Mouse (Mus musculus): ENCODE data around the gene Hcfc1.

Gene Hcfc1

GRCm38 (mm10) chrX:73942294-73942693, 23.9 kb downstream of the Hcfc1 start:
- in situ Hi-C loops (cut with MboI, MseI) = no loop called here

- in situ Hi-C loops (cut with MboI, MseI) = no loop called here
These were observed 24.3 kb downstream of the Hcfc1 start for GRCm38 (mm10) chrX:73941860-73942259.

- in situ Hi-C loops (cut with MboI, MseI) = no loop called here
These were observed 34.3 kb downstream of the Hcfc1 start for GRCm38 (mm10) chrX:73931871-73932270.

GRCm38 (mm10) chrX:73930402-73931062, 35.6 kb downstream of the Hcfc1 start, which contains the start of gene Renbp:
TSS of gene Renbp (minus strand) at chrX:73930850.
- in situ Hi-C loops (cut with MboI, MseI) = no loop called here

DNA sequence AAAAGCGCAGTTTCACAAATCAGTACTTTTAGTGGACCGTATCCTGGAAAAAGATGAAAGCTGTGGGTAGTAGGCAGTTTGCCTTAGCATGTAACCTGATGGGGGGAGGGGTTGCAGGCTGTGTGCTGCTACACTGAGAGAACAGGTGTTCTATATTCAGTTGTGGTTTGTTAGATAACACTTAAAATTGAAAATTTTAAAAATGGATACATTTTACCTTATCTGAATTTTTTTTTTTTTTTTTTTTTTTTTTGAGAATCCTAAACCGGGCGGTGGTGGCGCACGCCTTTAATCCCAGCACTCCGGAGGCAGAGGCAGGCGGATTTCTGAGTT, 43.6 kb downstream of the Hcfc1 start:
- in situ Hi-C loops (cut with MboI, MseI) = no loop called here

DNA sequence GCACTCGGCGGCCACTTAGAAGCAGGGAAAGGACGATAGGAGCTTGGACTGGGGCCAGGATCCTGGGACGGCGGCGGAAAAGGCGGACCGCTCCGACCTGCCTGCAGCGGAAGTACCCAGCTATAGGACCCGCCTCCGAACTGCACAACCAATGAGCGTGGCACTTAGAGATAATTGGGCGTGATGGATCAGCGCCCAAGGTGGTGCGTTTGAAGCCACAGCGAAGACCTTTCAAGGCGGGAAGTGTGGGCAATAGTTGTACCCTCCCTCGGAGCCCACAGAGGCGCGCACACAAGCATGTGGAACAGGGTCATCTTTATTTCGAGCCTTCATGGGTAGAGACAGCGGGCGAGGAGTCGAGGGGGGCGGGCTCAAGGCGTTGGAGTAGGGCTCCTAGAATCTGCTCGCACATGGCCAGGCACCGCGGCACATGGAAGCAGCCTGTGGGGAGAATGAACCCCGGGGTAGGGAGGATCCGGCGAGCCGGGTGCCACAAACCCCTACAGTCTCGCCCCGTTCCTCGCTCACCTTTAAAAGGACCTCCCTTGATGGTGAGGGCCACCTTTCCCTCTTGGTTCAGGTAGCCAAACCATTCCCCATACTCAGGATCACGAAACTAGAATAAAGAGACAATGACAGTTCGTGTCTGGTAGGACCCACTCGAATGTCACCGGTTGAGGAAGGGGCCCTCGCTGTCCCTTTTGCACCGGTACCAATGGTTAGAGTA, 44.2 kb downstream of the Hcfc1 start, which contains the start of the genes Arhgap4 and Naa10:
Gene Arhgap4 (minus strand): TSS at position 48 of the 727 bp plus-strand sequence.
Gene Naa10 (minus strand): TSS at position 122 of the 727 bp plus-strand sequence.
- in situ Hi-C loops (cut with MboI, MseI) = no loop called here

- in situ Hi-C loops (cut with MboI, MseI) = no loop called here
These were observed 44.8 kb downstream of the Hcfc1 start for GRCm38 (mm10) chrX:73921285-73921822.

DNA sequence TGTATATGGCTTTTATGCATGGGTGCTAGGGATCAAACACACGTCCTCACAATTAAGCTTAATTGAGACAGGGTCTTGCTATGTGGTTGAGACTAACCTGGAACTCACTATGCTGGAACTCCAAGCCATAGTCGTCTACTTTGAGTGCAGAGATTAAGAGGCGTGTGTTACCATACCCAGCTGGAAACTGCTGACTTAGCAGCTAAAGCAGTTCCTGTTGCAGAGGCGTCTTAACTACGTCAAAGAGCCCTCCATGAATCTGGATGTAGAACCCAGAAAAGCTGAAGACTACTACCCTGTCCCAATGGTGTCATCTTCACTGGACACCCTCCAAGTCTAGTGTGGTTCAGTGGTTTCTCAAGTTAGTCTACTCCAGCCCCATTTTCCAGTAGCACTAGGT, 47.5 kb downstream of the Hcfc1 start:
- in situ Hi-C loops (cut with MboI, MseI) = no loop called here

GRCm38 (mm10) chrX:73916945-73917344, 49.2 kb downstream of the Hcfc1 start:
- in situ Hi-C loops (cut with MboI, MseI) = no loop called here

GRCm38 (mm10) chrX:73914827-73915703, 51.1 kb downstream of the Hcfc1 start:
- in situ Hi-C loops (cut with MboI, MseI) = no loop called here

DNA sequence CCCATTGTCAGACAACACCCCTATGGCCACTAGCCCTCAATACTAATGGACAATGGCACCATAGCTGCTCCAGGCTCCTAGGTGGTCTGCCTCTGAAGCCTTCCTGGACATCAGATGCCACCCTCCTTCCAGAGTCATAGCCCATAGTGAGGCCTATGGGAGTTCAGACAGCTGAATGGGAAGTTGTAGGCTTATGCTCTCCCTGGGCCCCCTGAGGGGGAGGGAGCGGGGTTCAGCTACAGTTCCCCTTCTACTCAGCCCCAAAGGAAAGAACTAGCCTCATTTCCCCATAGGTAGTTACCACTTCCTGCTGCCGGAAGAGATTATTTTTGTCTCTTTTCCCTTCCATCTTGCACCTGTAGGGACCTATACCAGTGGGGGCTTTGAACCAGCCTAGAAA, 54.6 kb downstream of the Hcfc1 start:
- in situ Hi-C loops (cut with MboI, MseI) = no loop called here

- in situ Hi-C loops (cut with MboI, MseI) = no loop called here
These were observed 55.0 kb downstream of the Hcfc1 start for GRCm38 (mm10) chrX:73911156-73911555.

DNA sequence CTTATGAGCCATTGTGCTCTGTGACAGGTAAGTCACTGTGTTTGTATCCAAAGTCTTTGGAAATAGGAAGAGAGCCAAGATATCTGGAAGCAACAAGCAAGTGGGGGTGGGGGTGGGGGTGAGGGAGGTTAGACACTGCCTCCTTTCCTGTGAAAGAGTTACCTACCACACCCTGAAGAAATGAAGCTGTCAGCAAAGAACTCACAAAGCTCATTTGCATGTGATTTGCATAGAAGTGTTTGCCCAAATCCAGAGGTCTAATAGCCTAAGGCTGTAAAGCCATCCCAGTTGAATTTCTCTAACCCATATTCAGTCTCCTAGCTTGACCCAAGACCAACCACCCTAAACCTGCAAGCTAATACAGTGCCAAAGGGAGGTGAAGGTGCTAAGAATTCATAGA, 55.7 kb downstream of the Hcfc1 start:
- in situ Hi-C loops (cut with MboI, MseI) = no loop called here

GRCm38 (mm10) chrX:73910049-73910448, 56.1 kb downstream of the Hcfc1 start:
- in situ Hi-C loops (cut with MboI, MseI) = no loop called here

DNA sequence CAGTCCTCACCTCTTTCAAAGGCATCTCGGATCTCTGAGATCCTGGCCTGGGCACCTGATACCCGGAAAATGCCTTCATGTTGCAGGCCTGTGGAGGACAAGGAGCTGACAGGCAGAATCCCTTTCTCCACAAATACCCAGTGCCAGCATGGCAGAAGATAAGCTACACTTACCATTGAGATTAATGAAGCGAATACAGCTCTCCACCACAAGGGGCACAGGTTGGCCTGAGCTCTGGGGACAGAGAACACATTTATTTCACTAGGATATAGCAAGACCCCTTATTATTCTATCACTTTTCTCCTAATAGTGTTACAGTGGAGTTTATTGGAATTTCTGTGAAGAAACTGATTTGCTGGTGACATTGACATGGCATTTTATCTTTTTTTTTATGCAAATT, 68.2 kb downstream of the Hcfc1 start:
- in situ Hi-C loops (cut with MboI, MseI) = no loop called here

DNA sequence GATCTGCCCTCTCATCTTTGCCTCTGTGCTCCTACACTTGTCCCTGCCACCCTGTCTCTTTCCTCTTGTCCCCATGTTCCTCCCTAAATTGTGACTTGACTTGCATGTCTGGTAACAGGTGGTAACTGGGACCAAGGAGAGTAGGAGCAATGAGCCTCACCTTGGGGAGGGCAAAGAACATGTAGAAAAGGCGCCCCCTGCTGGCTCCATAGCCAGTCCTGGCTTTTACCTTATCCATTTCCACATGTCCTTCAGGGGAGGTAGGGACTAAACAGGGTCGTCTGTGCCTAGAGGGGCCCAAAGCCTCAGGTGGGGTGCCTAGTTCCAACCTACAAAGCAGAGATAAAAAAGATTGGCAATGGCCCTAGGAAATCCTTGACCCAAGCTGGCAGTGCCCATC, 70.4 kb downstream of the Hcfc1 start, which contains the start of gene L1cam:
Gene L1cam (minus strand): TSS at position 387 of the 400 bp plus-strand sequence.
- in situ Hi-C loops (cut with MboI, MseI) = no loop called here

- in situ Hi-C loops (cut with MboI, MseI) = no loop called here
These were observed 73.3 kb downstream of the Hcfc1 start for GRCm38 (mm10) chrX:73892833-73893232.

Data from regulatory T cell (primary cell).